Mouse (Mus musculus) thymus, adult 2 months (tissue): Measurements from ENCODE around the gene Mkks.

Experiments used
- CTCF ChIP-seq: fragments of 200-500 bp; IDR thresholded peaks from 2 replicates; pipeline ENCODE4 v1.5.1; 2012; ENCODE audit warnings: mild to moderate bottlenecking, control low read depth, low read length, moderate library complexity, borderline replicate concordance; ENCODE audit not compliant: control insufficient read depth, poor library complexity, insufficient read depth; ENCODE audit errors: extremely low read depth
- POLR2A ChIP-seq: fragments of 200-500 bp; IDR thresholded peaks from 2 replicates; pipeline ENCODE4 v1.6.1; 2012; ENCODE audit warnings: mild to moderate bottlenecking, low read length, control low read depth, moderate library complexity; ENCODE audit not compliant: control insufficient read depth, poor library complexity, insufficient read depth; ENCODE audit errors: extremely low read depth

DNA sequence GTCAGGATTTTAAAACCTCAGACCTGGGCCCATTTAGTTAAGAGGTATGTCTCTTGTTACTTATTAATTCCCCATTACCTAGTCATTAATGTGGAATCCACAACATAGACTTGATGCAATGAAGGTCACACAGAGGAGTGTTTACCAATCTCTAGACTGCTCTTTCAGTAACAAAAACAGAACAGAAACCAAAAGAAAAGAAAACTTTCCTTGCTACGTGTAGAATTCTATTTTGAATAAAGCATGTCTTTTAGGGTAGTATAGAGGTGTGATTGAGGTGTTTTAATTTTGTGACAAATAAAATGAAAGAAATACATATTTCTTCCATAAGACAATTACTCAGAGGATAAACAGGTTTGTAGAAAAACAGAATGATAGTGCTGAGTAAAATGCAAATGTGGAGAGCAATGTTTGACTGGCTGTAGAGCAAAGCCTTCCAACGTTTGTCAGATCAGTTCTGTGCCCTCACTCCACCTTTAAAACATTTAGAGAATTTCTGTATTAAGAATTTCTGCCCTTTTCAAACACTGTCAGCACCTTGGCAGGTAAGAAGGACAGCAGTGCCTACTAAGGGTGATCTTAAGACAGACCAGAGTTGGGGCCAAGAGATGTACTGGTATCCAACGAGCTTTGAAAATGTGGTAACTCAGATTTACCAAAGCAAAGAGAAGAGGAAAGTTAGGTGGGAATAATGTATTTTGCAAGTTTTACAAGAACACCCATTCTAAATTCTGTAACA, 57.0 kb downstream of the Mkks start:
- TF ChIP-seq POLR2A (no peak), CTCF (no peak)
